Mouse (Mus musculus) right cerebral cortex, adult 18-20 months (tissue): ENCODE data around the gene Dmrt2.

Experiments
- DNase-seq: peaks from one replicate; pipeline ENCODE4 v3.0.0; 2022; ENCODE audit warnings: mixed read lengths

Gene Dmrt2

DNA sequence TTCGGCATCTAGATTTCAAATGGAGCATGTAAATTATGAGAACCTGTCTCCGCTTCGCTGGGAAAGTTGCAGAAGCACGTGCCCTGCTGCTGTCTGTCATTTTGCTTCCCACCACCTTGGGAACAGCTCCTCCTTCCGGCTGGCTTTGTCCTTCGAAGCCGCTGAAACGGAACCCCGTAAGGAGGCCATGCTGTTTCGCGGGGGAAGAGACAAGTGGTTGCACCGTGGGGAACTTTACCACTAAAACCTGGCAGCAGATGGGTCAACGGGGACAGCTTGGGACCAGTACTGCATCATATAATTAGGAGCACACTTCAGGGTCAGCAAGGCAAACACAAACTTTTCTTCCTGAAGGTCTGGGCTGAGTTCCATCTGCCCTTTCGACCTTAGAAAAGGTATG lies 26.6 kb downstream of the Dmrt2 start:
- DNase-seq, result no peak

GRCm38 (mm10) chr19:25713382-25713781 lies 41.2 kb downstream of the Dmrt2 start:
- peak; percentile 40 for DNase-seq

- DNase-seq, result no peak
Observed at GRCm38 (mm10) chr19:25714927-25715326, 42.7 kb downstream of the Dmrt2 start.

DNA sequence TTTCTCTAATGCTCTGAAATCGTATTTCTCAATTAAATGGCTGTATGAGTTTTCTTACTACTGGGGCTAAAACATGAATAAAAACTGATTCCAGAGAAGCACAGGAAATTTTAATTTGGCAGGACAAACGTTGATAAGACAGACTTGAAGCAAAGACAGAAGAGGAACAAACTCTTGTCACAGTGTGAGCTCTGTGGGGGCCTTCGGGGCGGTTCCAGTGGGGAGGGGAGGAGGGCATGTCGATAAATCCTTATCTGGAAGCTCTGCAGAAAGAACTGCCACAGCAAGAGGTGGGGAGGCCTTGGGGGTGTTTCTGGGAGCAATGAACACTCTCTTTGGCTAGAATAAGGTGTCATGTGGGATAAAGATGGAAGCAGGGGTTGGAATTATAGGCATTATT lies 50.4 kb downstream of the Dmrt2 start:
- no peak for DNase-seq
